Mouse (Mus musculus): Measurements from ENCODE around the gene Il11ra2.
"Not testable (repeated sequence)": the region's sequence is repeated elsewhere in the genome, so short reads cannot be mapped to it uniquely, and the experiment has no call there.

Gene Il11ra2

GRCm38 (mm10) chr4:42661793-42662192 is at the start of gene Il11ra2:
Gene Il11ra2 (minus strand): TSS chr4:42661893.
- in situ Hi-C loops (cut with MseI, MboI): not testable (repeated sequence)

GRCm38 (mm10) chr4:42682183-42682524 is 20.5 kb upstream of the Il11ra2 start:
- in situ Hi-C loops (cut with MseI, MboI): not testable (repeated sequence)

- in situ Hi-C loops (cut with MseI, MboI): not testable (repeated sequence)
Observed at GRCm38 (mm10) chr4:42681473-42682182, 19.9 kb upstream of the Il11ra2 start.

GRCm38 (mm10) chr4:42680374-42681356 is 19.0 kb upstream of the Il11ra2 start:
- in situ Hi-C loops (cut with MseI, MboI): not testable (repeated sequence)

GRCm38 (mm10) chr4:42679365-42679764 is 17.7 kb upstream of the Il11ra2 start:
- in situ Hi-C loops (cut with MseI, MboI): not testable (repeated sequence)

- in situ Hi-C loops (cut with MseI, MboI): not testable (repeated sequence)
Observed at GRCm38 (mm10) chr4:42675415-42675814, 13.7 kb upstream of the Il11ra2 start.

GRCm38 (mm10) chr4:42654951-42655350 is 6.7 kb downstream of the Il11ra2 start, which contains the start of gene Ccl27b:
Gene Ccl27b (plus strand): TSS chr4:42655251.
- in situ Hi-C loops (cut with MseI, MboI): not testable (repeated sequence)

- in situ Hi-C loops (cut with MseI, MboI): not testable (repeated sequence)
Observed at GRCm38 (mm10) chr4:42629419-42629818, 32.3 kb downstream of the Il11ra2 start, which contains the start of gene Gm2564. Gene Gm2564 (plus strand): TSS chr4:42629719.

GRCm38 (mm10) chr4:42611895-42612294 is 49.8 kb downstream of the Il11ra2 start, which contains the start of gene Gm10591:
Gene Gm10591 (plus strand): TSS chr4:42612195.
- in situ Hi-C loops (cut with MseI, MboI): not testable (repeated sequence)

All from mouse trophoblast stem cell (cell line).